Mouse (Mus musculus) c-Kit-positive CD71-negative TER-119-negative erythroid progenitor cells, embryonic 14.5 days (primary cell): ENCODE results near the gene Lrfn4.

Experiments used
- DNase-seq: peaks from one replicate; pipeline ENCODE4 v3.0.0-alpha.2; 2013; ENCODE audit warnings: low read depth

Gene Lrfn4

GRCm38 (mm10) chr19:4569356-4570236 lies 45.9 kb downstream of the Lrfn4 start:
- no peak for DNase-seq

- no peak for DNase-seq
These were observed 46.6 kb downstream of the Lrfn4 start for GRCm38 (mm10) chr19:4568832-4569231.

GRCm38 (mm10) chr19:4567665-4568064 lies 47.8 kb downstream of the Lrfn4 start:
- no peak for DNase-seq

- no peak for DNase-seq
These were observed 48.6 kb downstream of the Lrfn4 start for GRCm38 (mm10) chr19:4566880-4567279.

GRCm38 (mm10) chr19:4565678-4566077 lies 49.8 kb downstream of the Lrfn4 start:
- no peak for DNase-seq
